Mouse (Mus musculus) left cerebral cortex, postnatal 25 days (tissue): ENCODE data around the gene Fam45a. TPM values are rescaled to one million over a fixed set of nuclear protein-coding genes. Genes with fewer than 3 reads are reported as not detected.
A peak's percentile ranks its signal among the peaks of the same experiment; 100 is the strongest.
"Not testable (repeated sequence)": the region's sequence is repeated elsewhere in the genome, so short reads cannot be mapped to it uniquely, and the experiment has no call there.

Experiments
- DNase-seq, 2 experiments: peaks; one replicate each; pipeline ENCODE4 v3.0.0; 2022; ENCODE audit warnings: low spot score in 2 of 2, mixed read lengths in 1 of 2
- intact Hi-C: fragments of 180-260 bp; cut with DNase I; formaldehyde crosslinking; loops from one replicate; pipeline ENCODE4 v1.15.1; 2025
- microRNA-seq, 2 experiments: library from miRNA; unstranded; fragments of <30 nt; microRNA quantifications; one replicate each; pipeline ENCODE4 v1.2.0; 2022
- total RNA-seq, 2 experiments: library from RNA; stranded (reverse); gene quantifications; 2 replicates each; pipeline ENCODE4 v1.2.3; 2021

Gene Fam45a
- total RNA-seq, 2 experiments from 2014 or later = 36.9 to 39.4 TPM

GRCm38 (mm10) chr19:60818677-60819076 lies 7.3 kb downstream of the Fam45a start:
- intact Hi-C loops = loop anchor here (5.0 kb wide), 1 partner anchor 44 kb away; the partner anchor contains the start of gene Sfxn4
- no peak for DNase-seq

- DNase-seq = peak; percentile 42
- intact Hi-C loops = no loop called here
These were observed 26.4 kb downstream of the Fam45a start for GRCm38 (mm10) chr19:60837747-60838146.

GRCm38 (mm10) chr19:60843324-60843723 lies 31.9 kb downstream of the Fam45a start:
- no peak for DNase-seq
- intact Hi-C loops = no loop called here

DNA sequence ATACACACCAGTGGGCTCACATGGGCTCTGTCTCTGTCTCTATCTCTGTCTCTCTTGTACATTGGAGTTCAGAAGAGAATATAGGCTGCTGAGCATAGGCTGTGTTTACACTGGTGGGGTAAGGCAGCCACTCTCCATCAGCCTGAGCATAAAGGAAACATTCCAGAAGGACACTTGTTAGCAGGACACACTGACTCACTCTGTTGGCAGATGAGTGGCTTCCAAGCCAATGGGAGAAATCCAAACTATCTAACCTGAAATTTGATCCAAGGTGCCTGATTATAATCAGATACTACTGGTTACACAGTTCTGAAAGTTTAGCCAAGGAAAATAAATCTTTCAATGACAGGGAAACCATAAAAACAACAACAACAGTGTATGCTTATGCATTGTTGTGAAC lies 34.3 kb downstream of the Fam45a start:
- DNase-seq = no peak
- intact Hi-C loops = no loop called here

DNA sequence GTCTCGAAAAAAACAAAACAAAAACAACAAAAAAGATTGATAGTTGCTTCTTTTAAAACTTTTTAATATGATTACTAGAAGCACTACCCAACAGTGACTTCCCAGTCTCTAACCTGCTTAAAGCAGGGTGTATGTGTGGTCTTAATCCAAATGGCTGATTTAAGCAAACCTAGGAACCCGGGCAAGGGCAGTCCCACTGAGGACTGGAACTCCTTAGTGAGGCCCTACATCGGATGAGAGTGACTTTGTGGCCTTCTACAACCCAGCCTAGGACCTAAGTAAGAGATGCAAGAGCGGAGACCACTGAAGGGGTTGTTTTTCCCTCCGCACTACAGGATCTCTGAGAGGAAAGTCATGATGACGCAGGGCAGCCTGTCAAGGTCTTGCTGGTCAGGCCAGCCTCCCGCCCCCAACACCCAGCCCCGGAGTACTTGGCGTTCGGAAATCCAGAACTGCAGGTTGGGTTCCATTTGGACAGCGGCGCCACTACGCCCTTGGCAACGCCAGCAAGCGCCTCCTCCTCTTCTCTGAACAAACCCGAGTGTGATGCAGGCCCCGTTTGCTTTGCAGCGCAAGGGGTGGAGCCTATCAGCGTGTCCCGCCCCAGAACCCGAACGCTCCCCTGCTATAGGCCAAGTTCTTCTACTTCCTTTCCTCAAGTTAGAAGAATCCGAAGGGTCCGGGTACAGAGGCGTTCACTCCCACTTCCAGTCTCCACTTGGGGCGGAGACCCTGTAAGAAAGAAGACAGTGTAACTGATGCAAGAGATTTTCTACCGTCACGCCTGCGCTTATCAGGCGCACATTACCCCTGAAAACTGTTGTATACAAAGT lies 49.7 kb downstream of the Fam45a start, which contains the start of gene Sfxn4:
Gene Sfxn4 (minus strand): TSS at position 612 of the 833 bp plus-strand sequence.
- DNase-seq = peak; percentile 87 to 97
- intact Hi-C loops = loop anchor here (5.0 kb wide), 1 partner anchor 44 kb away; no protein-coding TSS in a partner anchor

- DNase-seq, intact Hi-C loops: not testable (repeated sequence)
These were observed 54.8 kb downstream of the Fam45a start for GRCm38 (mm10) chr19:60866169-60866568.

DNA sequence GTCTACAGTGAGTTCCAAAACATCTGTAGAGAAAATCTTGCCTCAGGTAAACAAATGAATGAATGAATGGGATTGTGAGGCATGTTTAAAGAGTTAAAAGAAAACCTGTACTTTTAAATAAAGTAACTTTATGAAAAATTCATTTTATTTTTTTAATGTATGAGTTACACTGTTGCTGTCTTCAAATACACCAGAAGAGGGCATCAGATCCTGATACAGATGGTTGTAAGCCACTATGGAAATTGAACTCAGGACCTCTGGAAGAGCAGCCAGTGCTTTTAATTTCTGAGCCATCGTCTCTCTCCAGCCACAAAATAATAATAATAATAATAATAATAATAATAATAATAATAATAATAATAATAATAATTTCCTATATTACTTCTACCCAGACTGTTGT lies 59.1 kb downstream of the Fam45a start:
- intact Hi-C loops = no loop called here

DNA sequence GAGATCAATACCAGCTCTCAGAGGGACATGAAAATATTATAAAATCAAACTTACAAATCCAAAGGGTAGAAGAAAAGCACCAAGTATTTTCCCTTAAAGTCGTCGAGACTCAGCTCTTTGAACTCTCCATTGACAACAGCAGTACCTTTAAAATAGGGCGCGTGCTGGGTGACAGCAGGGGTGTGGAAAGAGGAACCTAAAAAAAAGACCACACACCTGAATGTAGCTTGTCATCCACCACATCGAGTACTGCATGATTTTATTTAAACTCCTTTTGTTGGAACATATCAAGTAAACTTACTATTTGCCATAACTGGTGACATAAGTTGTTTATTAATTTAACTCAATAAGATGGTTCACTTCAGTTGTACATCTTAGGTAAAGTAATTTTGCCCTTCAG lies 60.0 kb downstream of the Fam45a start:
- DNase-seq = no peak
- intact Hi-C loops = no loop called here

More for the DNA sequence above, 59.1 kb downstream of the Fam45a start:
- DNase-seq = no peak

GRCm38 (mm10) chr19:60872272-60872671 lies 60.9 kb downstream of the Fam45a start:
- no peak for DNase-seq
- intact Hi-C loops = no loop called here

- peak in 1 of 2 experiments; percentile 60 for DNase-seq
These were observed 62.1 kb downstream of the Fam45a start for GRCm38 (mm10) chr19:60873501-60873900.

GRCm38 (mm10) chr19:60874064-60874694 lies 62.8 kb downstream of the Fam45a start, which contains the start of gene Prdx3:
Gene Prdx3, minus strand, starts transcription at chr19:60874556.
- intact Hi-C loops = no loop called here
- peak; percentile 92 to 97 for DNase-seq

More at GRCm38 (mm10) chr19:60873501-60873900, 62.1 kb downstream of the Fam45a start:
- intact Hi-C loops = no loop called here

DNA sequence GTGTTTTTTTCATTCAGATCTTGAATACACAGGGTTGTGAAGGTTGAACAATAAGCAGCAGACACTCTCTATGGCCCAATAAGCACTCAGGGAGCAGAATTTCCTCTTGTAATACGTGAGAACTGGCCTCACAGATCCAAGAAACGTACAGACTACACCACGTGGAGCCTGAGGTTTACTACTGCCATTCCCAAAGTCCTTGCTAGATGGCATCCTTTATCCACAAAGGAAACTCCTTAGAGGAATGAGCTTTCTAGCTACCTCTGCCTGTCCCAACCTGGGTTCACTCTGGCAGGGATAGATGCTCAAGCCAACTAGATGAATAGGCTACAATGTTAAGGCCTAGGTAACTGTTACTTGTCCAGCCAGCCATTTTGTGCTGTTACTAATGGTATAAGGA lies 71.7 kb downstream of the Fam45a start:
- DNase-seq = peak; percentile 48 to 71
- intact Hi-C loops = loop anchor here (10.0 kb wide), 1 partner anchor 342 kb away; the partner anchor contains the start of gene Csf2ra

Small RNA genes within 50 kb of the gene (microRNA-seq; reads per million reads assigned to microRNA genes)
- 0 reads per million in 2 experiments for gene mmu-mir-3084-1

Other genes with a start within 250 kb of the Fam45a start
- gene Cacul1, start 230.6 kb upstream of the Fam45a start, total RNA-seq = 10 to 100 TPM; 48.3 to 50.1 TPM
- 10 to 100 TPM; 23.4 to 23.6 TPM for gene Nanos1, start 55.6 kb upstream of the Fam45a start, total RNA-seq
- 10 to 100 TPM; 93.2 to 97.1 TPM for gene Eif3a, start 20.9 kb upstream of the Fam45a start, total RNA-seq
- gene Sfxn4, start 49.9 kb downstream of the Fam45a start, total RNA-seq = 10 to 100 TPM; 12.7 to 13.7 TPM
- gene Prdx3, start 63.0 kb downstream of the Fam45a start, total RNA-seq = 10 to 100 TPM; 69.0 to 71.2 TPM
- 10 to 100 TPM; 14.4 to 14.8 TPM for gene Grk5, start 78.2 kb downstream of the Fam45a start, total RNA-seq